Mouse (Mus musculus) olfactory bulb, adult 2 months (tissue): ENCODE measurements at regions not wholly inside any gene's neighbourhood (a gene's known extent, or its start where the extent isn't known, plus 50 kb on each side); places are given as distances from the start of the nearest gene placed in this dataset.

ENCODE experiments used
- CTCF ChIP-seq: fragments of 200-500 bp; IDR thresholded peaks from 2 replicates; pipeline ENCODE4 v1.5.1; 2012; ENCODE audit warnings: low read depth, mild to moderate bottlenecking, low read length, moderate library complexity; ENCODE audit not compliant: insufficient read depth
- POLR2A ChIP-seq: fragments of 200-500 bp; IDR thresholded peaks from 2 replicates; pipeline ENCODE4 v1.6.1; 2012; ENCODE audit warnings: mild to moderate bottlenecking, low read depth, low read length, moderate library complexity; ENCODE audit not compliant: insufficient read depth

- TF ChIP-seq POLR2A (no peak), CTCF (no peak)
These were observed 415.4 kb downstream of the Med10 start for GRCm38 (mm10) chr13:70217429-70218133.
